Mouse (Mus musculus) thymus, postnatal 0 days (tissue): ENCODE measurements around the gene Ccdc106. TPM values are rescaled to one million over a fixed set of nuclear protein-coding genes. Genes with fewer than 3 reads are reported as not detected.
"Not testable (repeated sequence)": the region's sequence is repeated elsewhere in the genome, so short reads cannot be mapped to it uniquely, and the experiment has no call there.

ENCODE experiments used
- DNase-seq: peaks from one replicate; pipeline ENCODE4 v3.0.0-alpha.2; 2015; ENCODE audit warnings: low spot score
- polyA plus RNA-seq: library from polyadenylated mRNA; unstranded; fragments of >200 nt; fragmentation: Nextera tagmentation; extraction: Ambion mirVana; gene quantifications from 2 replicates; pipeline ENCODE4 v1.2.1, GENCODE M21; 2015

Gene Ccdc106
- polyA plus RNA-seq, 1 experiment from 2014 or later = not detected

GRCm38 (mm10) chr7:5051193-5052192, 31.1 kb downstream of the Ccdc106 start, which contains the start of gene Zfp580:
Gene Zfp580 (plus strand): TSS chr7:5051538.
- peak; percentile 64 for DNase-seq

GRCm38 (mm10) chr7:5052438-5052837, 32.1 kb downstream of the Ccdc106 start:
- no peak for DNase-seq

- DNase-seq = no peak
Observed at GRCm38 (mm10) chr7:5052931-5053343, 32.6 kb downstream of the Ccdc106 start.

DNA sequence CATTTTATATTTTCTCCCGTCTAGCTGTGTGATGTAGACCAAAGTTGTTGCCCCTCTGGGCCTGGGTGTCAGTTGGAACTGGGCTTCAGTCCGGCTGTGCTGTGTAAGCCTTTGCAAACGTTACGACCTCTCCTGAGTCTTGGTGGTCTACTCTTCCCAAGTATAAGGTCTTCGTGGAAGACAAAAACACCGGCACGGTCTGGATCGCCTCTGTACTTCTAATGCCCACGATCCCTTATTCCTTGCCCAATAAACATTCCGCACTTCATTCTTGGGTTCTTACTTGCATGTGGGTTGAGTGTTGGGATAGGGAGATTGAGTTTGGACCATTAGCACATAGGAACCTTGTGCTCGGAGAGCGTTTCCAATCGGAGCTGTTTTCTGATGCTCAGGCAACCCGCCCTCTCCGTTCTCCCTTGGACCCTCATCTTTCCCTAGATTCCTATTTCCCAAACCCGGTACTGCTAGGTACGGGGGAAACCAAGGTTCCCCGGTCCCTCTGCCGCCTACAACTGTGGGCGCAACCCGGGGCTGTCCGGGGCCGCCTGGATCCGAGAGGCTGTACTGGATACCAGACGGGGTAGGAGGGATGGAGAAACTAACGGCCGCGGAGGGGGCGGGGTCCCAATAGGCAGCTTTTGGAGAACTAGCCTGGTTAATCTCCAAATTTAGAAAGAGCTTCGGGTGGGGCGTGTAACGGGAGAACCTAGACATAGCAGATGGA, 33.3 kb downstream of the Ccdc106 start:
- no peak for DNase-seq

DNA sequence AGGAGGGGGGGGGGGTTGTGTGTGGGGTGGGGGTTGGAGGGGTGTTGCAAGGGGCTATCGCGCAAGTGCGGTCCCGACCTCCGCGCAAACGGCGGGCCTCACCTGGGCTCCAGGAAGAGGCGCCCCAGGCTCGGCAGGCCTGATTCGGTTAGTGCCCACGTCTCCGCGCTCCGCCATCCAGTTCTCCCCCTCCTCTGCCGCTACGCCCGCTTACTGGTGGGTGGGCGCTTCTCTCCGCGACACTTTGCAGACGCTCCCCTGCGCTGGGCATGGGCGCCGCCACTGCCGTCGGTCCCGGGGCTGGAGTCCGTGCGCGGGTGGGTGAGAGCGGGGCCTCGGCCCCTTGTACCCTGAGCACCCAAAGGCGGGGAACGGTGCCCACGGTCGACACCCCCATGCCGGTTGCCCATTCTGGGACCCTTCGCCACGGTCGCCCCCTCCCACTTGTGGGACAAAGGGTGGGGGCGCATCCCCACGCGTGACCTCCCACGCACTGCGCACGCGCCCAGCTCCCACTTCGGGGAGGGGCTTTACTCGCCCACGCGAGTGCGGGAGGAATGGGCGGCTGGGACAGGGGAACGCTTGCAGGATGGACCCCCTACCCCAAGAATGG, 36.4 kb downstream of the Ccdc106 start:
- no peak for DNase-seq

DNA sequence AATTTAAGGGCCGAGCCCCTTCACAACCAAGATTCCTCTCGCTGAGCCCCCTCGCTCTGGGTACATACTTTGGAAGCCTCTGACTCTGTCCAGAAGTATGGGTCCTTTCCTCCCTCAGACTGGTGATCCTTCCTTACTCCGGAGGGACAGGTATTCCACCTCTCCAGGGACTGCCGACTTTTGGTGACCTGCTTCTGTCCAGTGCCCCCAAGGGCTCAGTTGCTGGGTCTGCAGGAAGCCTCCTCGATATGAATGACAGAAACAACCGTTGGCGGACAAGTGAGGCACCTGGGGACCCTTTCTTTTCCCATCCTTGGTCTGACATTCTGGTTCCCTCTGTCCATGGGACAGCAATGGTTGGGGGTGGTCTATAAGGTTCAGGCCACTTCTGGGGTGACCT, 37.0 kb downstream of the Ccdc106 start:
- DNase-seq = no peak

- DNase-seq = peak; percentile 54
Observed at GRCm38 (mm10) chr7:5057804-5058203, 37.5 kb downstream of the Ccdc106 start.

DNA sequence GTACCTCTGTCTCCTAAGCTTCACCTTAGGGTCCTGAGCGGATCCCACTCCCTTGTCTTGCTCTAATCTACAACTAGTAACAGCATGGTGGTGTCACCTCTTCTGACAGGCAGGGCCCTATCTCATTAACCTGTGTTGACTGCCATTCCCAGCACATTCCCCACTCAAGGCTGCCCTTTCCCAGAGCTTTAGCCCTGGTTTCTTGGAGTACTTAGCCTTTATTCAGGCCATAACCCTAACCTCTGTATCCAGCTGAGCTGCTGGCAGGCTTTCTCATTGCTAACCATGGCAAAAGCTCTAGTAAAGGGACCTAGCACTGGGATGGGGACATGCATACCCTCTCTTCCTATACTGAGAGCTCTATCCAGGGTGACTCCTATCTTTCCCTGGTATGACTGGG, 38.3 kb downstream of the Ccdc106 start:
- no peak for DNase-seq

DNA sequence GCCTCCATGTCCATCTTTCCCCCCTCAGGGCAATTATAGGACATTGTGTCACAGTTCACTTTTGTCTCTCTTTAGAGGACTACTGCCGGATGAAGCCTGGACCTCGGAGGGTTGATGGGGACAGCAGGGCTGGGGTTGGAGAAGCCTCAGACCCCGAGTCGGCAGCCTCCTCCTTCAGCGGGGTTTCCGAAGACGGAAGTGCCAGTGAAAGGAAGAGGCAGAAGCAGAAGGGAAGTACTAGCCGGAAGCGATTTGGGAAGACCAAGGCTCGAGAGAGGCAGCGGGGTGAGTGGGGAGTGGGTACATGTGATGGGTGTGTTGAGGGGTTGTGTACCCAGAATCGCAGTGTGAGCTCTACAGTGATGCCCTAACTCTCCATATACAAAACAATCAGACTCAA, 39.1 kb downstream of the Ccdc106 start:
- no peak for DNase-seq

GRCm38 (mm10) chr7:5060239-5060731, 39.9 kb downstream of the Ccdc106 start:
- peak; percentile 60 for DNase-seq

DNA sequence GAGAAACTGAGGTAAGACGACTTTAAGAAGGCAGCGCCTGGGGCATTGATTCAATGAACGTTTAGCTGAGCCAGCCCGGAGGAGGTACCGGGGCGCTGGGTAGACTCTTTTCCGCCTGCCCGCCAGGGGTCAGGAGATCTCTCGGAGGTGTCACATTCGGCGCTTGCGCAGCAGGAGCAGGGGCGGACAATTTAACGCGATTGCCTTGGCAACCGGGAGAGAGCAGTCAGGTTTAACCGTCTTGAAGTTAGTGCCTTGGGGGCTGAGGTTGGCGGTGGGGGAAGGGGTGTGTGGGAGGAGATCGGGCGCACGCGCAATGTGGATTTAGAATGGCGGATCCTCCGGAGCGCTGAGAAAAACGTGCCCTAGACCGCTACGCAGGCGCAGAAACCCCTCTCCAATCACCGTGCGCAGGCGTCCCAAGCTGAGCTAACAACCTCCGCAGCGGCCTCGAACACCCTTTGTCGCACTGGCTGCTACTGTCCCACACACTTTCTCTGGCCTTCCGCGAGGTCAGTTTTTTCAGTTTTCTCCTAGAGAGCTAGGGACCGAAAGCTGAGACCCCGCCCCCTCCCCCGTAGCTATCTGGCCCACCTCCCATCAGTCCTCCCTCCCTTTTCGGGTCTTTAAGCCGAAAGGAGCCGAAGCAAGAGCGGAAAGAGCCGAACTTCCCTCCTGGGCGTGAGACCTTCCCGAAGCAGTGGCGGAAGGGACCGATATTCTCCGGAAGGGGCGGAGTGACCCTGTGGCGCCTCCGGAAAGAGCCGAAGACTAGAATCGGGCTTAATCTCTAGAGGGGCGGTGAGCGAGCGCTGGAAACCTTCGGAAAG, 40.8 kb downstream of the Ccdc106 start:
- DNase-seq = peak; percentile 99

GRCm38 (mm10) chr7:5061774-5062359, 41.5 kb downstream of the Ccdc106 start, which contains the start of gene U2af2:
Gene U2af2 (plus strand): TSS chr7:5062143.
- peak; percentile 94 for DNase-seq

GRCm38 (mm10) chr7:5062360-5063001, 42.1 kb downstream of the Ccdc106 start:
- DNase-seq = peak; percentile 89

GRCm38 (mm10) chr7:5064886-5065285, 44.5 kb downstream of the Ccdc106 start:
- no peak for DNase-seq

DNA sequence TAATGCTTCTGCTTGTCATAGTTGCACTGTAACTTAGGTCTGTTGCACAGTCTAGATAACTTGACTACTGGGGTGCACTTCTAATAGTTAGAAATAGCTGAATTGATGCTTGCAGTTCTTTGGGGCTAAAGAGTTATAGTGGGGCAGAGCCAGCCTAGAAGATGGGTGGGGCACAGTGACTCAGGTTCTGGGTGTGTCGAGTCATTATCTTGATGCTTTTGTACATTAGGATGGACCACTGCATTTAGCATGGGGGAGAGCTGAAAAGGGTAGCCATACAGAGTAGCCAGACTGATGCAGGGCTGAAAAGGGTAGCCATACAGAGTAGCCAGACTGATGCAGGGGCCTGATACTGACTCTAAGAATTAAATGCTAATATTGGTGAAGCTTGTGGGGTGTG, 53.2 kb downstream of the Ccdc106 start:
- DNase-seq = no peak

GRCm38 (mm10) chr7:5074984-5075383, 54.6 kb downstream of the Ccdc106 start:
- DNase-seq = no peak

- DNase-seq = no peak
Observed at GRCm38 (mm10) chr7:5076931-5077330, 56.6 kb downstream of the Ccdc106 start.

GRCm38 (mm10) chr7:5079365-5080009, 59.1 kb downstream of the Ccdc106 start:
- DNase-seq = not testable (repeated sequence)
